Comparison of ENCODE assay signal across 7 mouse cellular contexts in the genomic region with DNA sequence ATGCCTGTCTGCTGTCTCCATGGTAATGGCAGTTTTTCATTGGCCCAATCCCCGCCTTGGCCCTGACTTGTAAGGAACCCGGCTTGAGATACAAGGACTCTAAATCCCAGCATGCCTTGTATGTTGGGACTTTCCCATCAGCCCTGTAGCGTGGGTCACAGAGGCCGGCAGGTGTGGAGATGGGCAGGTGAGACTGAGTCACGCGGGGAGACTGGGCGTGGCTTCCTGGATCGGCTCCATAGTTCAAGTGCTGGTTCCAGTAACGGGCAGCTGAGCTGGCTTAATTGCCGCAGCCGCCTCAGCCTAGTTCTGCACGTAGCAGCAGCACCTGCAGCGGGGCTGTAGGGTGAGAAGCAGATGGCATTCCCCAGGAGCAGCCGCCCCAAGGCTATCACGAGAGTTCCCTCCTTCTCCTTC. TPM values are rescaled to one million over a fixed set of nuclear protein-coding genes. Genes with fewer than 3 reads are reported as not detected.
DNase-seq lines count a peak whose midpoint lies in the region; ATAC-seq and TF ChIP-seq lines count a peak whose summit lies in the region.

No protein-coding gene starts in this region.

- H3K27ac ChIP-seq in hindbrain, embryonic 13.5 days: no peak overlapping the region

- no peaks in the 10 kb centered on the region for H3K9me3 ChIP-seq in hindbrain, embryonic 13.5 days

- peak overlapping the region; percentile 65 for H3K9ac ChIP-seq in hindbrain, embryonic 13.5 days

- peak overlapping the region; percentile 61 for H3K4me2 ChIP-seq in hindbrain, embryonic 13.5 days

- H3K4me3 ChIP-seq in hindbrain, embryonic 13.5 days: peak overlapping the region; percentile 43
- no peak overlapping the region for H3K4me3 ChIP-seq in lung, adult 2 months (replicated peaks; ENCODE audit: extremely low read depth, low read depth, low read length)

- H3K36me3 ChIP-seq in hindbrain, embryonic 13.5 days: no peaks in the 10 kb centered on the region

- WGBS in hindbrain, embryonic 13.5 days: 7% methylated on average over 15 of the region's 15 CpGs
- whole genome bisulfite sequencing in lung, adult 2 months: 12% methylated on average over 15 of the region's 15 CpGs

- peaks cover 8% of the 10 kb centered on the region for H3K4me1 ChIP-seq in hindbrain, embryonic 13.5 days (replicated peaks)
- peaks cover 3% of the 10 kb centered on the region; the same call in 1 of the 2 replicates for H3K4me1 ChIP-seq in lung, adult 2 months (ENCODE audit: control insufficient read depth, insufficient read depth, low read length)

- TF ChIP-seq POLR2A in brain, embryonic 14.5 days (IDR thresholded peaks at IDR 0.05; ENCODE audit: borderline replicate concordance, extremely low read depth, insufficient read depth, insufficient read length, poor library complexity, severe bottlenecking): no peak
- TF ChIP-seq POLR2A in lung, adult 2 months (IDR thresholded peaks at IDR 0.05; ENCODE audit: borderline replicate concordance, extremely low read depth, low read depth, low read length): peak; percentile 8; the same call in 1 of the 2 replicates

- DNase-seq in brain, embryonic 14.5 days (ENCODE audit: low read depth): peak; percentile 85
- DNase-seq in cerebellum, postnatal 36 days: peak; percentile 64 to 66
- DNase-seq in layer of hippocampus, adult 9-10 months (ENCODE audit: low spot score): peak; percentile 25
- peak; percentile 86 for DNase-seq in lung, adult 2 months
- DNase-seq in right cerebral cortex, adult 18-20 months: peak; percentile 70

- H3K27me3 ChIP-seq in hindbrain, embryonic 13.5 days: peaks cover 9% of the 10 kb centered on the region

- peak; percentile 92 for ATAC-seq in hindbrain, embryonic 13.5 days (ENCODE audit: low FRiP score)
- no peak for ATAC-seq in megakaryocyte progenitor cell, adult 5-6 weeks (replicated peaks; ENCODE audit: poor library complexity)

- TF ChIP-seq CTCF in brain, embryonic 14.5 days (IDR thresholded peaks at IDR 0.05; ENCODE audit: borderline replicate concordance, extremely low read depth, insufficient read depth, insufficient read length): no peak
- no peak for TF ChIP-seq CTCF in lung, adult 2 months (IDR thresholded peaks at IDR 0.05; ENCODE audit: insufficient read depth, low read length)

RNA-seq across cellular contexts. Expression of gene Elf3, which starts 9.9 kb away (rescaled TPM):
- polyA plus RNA-seq in brain, embryonic 14.5 days (2012; rRNA removed): 0.15 and 0.20 TPM in 2 replicates
- 0.19 TPM in 2 replicates for polyA plus RNA-seq in hindbrain, embryonic 13.5 days (2015; fragmentation: Nextera tagmentation; extraction: Ambion mirVana)
- 19.2 and 19.5 TPM in 2 replicates for polyA plus RNA-seq in lung, adult 2 months (2012; rRNA removed)
- total RNA-seq in megakaryocyte progenitor cell, adult 5-6 weeks (2015): not detected in 2 replicates
- total RNA-seq in megakaryocyte progenitor cell, adult 5-6 weeks (2017): 0.17 TPM in 1 of 2 replicates, not detected in the other

RNA-seq across cellular contexts. Expression of gene Rnpep, which starts 35.4 kb away (rescaled TPM):
- polyA plus RNA-seq in brain, embryonic 14.5 days (2012; rRNA removed): 41.0 and 54.0 TPM in 2 replicates
- 101 and 102 TPM in 2 replicates for polyA plus RNA-seq in hindbrain, embryonic 13.5 days (2015; fragmentation: Nextera tagmentation; extraction: Ambion mirVana)
- polyA plus RNA-seq in lung, adult 2 months (2012; rRNA removed): 34.5 and 38.1 TPM in 2 replicates
- 79.1 and 93.5 TPM in 2 replicates for total RNA-seq in megakaryocyte progenitor cell, adult 5-6 weeks (2015)
- total RNA-seq in megakaryocyte progenitor cell, adult 5-6 weeks (2017): 77.3 and 83.4 TPM in 2 replicates

Comparison
In these comparisons a context has a peak if more than half of its experiments do, and no peak if none do; other contexts are left out.
1. DNase-seq: peak in every context shown above with its lines; median percentile 86 in lung, adult 2 months; 85 in brain, embryonic 14.5 days; 70 in right cerebral cortex, adult 18-20 months; 65 in cerebellum, postnatal 36 days; 25 in layer of hippocampus, adult 9-10 months.
2. RNA of gene Elf3, which starts 9.9 kb away (polyA plus RNA-seq): 19.2 to 19.5 TPM in lung, adult 2 months; 0.19 TPM in hindbrain, embryonic 13.5 days and 0.15 to 0.20 TPM in brain, embryonic 14.5 days; every median in the first group is over 10 times any median in the second.